Mouse (Mus musculus): ENCODE results near the gene Rho. TPM values are rescaled to one million over a fixed set of nuclear protein-coding genes. Genes with fewer than 3 reads are reported as not detected.

Gene Rho
- polyA plus RNA-seq, 1 experiment: 0.66 TPM

DNA sequence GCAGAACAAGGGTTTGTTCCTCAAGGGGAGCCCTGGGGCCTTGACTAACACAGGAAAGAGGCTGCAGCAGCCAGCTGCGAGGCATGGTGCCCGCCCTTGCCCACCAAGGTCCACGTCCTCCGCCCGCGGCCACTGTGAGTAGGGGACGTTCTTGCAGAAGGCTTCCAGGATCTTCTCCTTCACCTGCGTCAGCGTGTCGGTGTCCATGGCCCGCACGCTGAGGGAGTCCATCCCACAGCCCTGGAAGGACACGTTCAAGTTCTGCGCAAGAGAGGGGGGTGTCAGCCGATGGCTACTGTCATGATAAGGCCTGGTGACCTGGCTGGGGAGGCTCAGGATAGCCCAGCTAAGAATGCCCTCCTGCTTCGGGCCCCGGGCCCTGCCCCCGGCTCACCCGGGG, 28.8 kb downstream of the Rho start:
- Histone ChIP-seq H3K27ac (ENCODE audit: insufficient read depth, low read depth, low read length) (no peak overlapping the region), H3K36me3 (ENCODE audit: control insufficient read depth, insufficient read depth, low read length) (no peaks in the 10 kb centered on the region), H3K4me3 (ENCODE audit: insufficient read depth, low read depth, low read length) (no peak overlapping the region), H3K4me1 (ENCODE audit: control insufficient read depth, insufficient read depth, low read length) (peaks cover 18% of the 10 kb centered on the region), H3K27me3 (replicated peaks; ENCODE audit: control insufficient read depth, insufficient read depth, low read length) (no peaks in the 10 kb centered on the region)
- DNase-seq: no peak
- 92% methylated on average over 19 of the region's 19 CpGs for WGBS
- TF ChIP-seq POLR2A (IDR thresholded peaks at IDR 0.05; ENCODE audit: low read depth, low read length) (no peak), CTCF (conservative IDR thresholded peaks at IDR 0.05; ENCODE audit: insufficient read depth, insufficient read length, low read depth, low read length) (no peak)

GRCm38 (mm10) chr6:115961743-115962142, 30.2 kb downstream of the Rho start:
- TF ChIP-seq CTCF (conservative IDR thresholded peaks at IDR 0.05; ENCODE audit: insufficient read depth, insufficient read length, low read depth, low read length) (no peak), POLR2A (IDR thresholded peaks at IDR 0.05; ENCODE audit: low read depth, low read length) (no peak)
- Histone ChIP-seq H3K27me3 (replicated peaks; ENCODE audit: control insufficient read depth, insufficient read depth, low read length) (no peaks in the 10 kb centered on the region), H3K4me1 (ENCODE audit: control insufficient read depth, insufficient read depth, low read length) (peaks cover 14% of the 10 kb centered on the region), H3K36me3 (ENCODE audit: control insufficient read depth, insufficient read depth, low read length) (no peaks in the 10 kb centered on the region), H3K27ac (ENCODE audit: insufficient read depth, low read depth, low read length) (no peak overlapping the region), H3K4me3 (ENCODE audit: insufficient read depth, low read depth, low read length) (no peak overlapping the region)
- WGBS: 78% methylated on average over 3 of the region's 3 CpGs
- no peak for DNase-seq

GRCm38 (mm10) chr6:115962439-115963085, 31.0 kb downstream of the Rho start:
- H3K4me3 ChIP-seq (ENCODE audit: insufficient read depth, low read depth, low read length): no peak overlapping the region
- no peak overlapping the region for H3K27ac ChIP-seq (ENCODE audit: insufficient read depth, low read depth, low read length)
- TF ChIP-seq CTCF (conservative IDR thresholded peaks at IDR 0.05; ENCODE audit: insufficient read depth, insufficient read length, low read depth, low read length) (peak; percentile 49), POLR2A (IDR thresholded peaks at IDR 0.05; ENCODE audit: low read depth, low read length) (no peak)
- no peak for DNase-seq
- 46% methylated on average over 23 of the region's 23 CpGs for WGBS
- H3K36me3 ChIP-seq (ENCODE audit: control insufficient read depth, insufficient read depth, low read length): no peaks in the 10 kb centered on the region
- no peaks in the 10 kb centered on the region for H3K27me3 ChIP-seq (replicated peaks; ENCODE audit: control insufficient read depth, insufficient read depth, low read length)
- peaks cover 6% of the 10 kb centered on the region; the same call in 1 of the 2 replicates for H3K4me1 ChIP-seq (ENCODE audit: control insufficient read depth, insufficient read depth, low read length)

GRCm38 (mm10) chr6:115963656-115964055, 32.1 kb downstream of the Rho start:
- no peak overlapping the region for H3K27ac ChIP-seq (ENCODE audit: insufficient read depth, low read depth, low read length)
- DNase-seq: no peak
- TF ChIP-seq POLR2A (IDR thresholded peaks at IDR 0.05; ENCODE audit: low read depth, low read length) (no peak), CTCF (conservative IDR thresholded peaks at IDR 0.05; ENCODE audit: insufficient read depth, insufficient read length, low read depth, low read length) (no peak)
- no peak overlapping the region for H3K4me3 ChIP-seq (ENCODE audit: insufficient read depth, low read depth, low read length)
- H3K36me3 ChIP-seq (ENCODE audit: control insufficient read depth, insufficient read depth, low read length): no peaks in the 10 kb centered on the region
- no peaks in the 10 kb centered on the region for H3K27me3 ChIP-seq (replicated peaks; ENCODE audit: control insufficient read depth, insufficient read depth, low read length)
- WGBS: 71% methylated on average over 9 of the region's 9 CpGs
- peaks cover 3% of the 10 kb centered on the region; the same call in 1 of the 2 replicates for H3K4me1 ChIP-seq (ENCODE audit: control insufficient read depth, insufficient read depth, low read length)

- H3K4me3 ChIP-seq (ENCODE audit: insufficient read depth, low read depth, low read length): no peak overlapping the region
- peaks cover under 1% of the 10 kb centered on the region for H3K4me1 ChIP-seq (ENCODE audit: control insufficient read depth, insufficient read depth, low read length)
- TF ChIP-seq CTCF (conservative IDR thresholded peaks at IDR 0.05; ENCODE audit: insufficient read depth, insufficient read length, low read depth, low read length) (no peak), POLR2A (IDR thresholded peaks at IDR 0.05; ENCODE audit: low read depth, low read length) (no peak)
- H3K27ac ChIP-seq (ENCODE audit: insufficient read depth, low read depth, low read length): no peak overlapping the region
- no peaks in the 10 kb centered on the region for H3K27me3 ChIP-seq (replicated peaks; ENCODE audit: control insufficient read depth, insufficient read depth, low read length)
- 92% methylated on average over 19 of the region's 19 CpGs for WGBS
- DNase-seq: no peak
- no peaks in the 10 kb centered on the region for H3K36me3 ChIP-seq (ENCODE audit: control insufficient read depth, insufficient read depth, low read length)
Observed at GRCm38 (mm10) chr6:115966227-115966966, 34.8 kb downstream of the Rho start.

- Histone ChIP-seq H3K4me1 (ENCODE audit: control insufficient read depth, insufficient read depth, low read length) (peaks cover 4% of the 10 kb centered on the region), H3K4me3 (ENCODE audit: insufficient read depth, low read depth, low read length) (no peak overlapping the region), H3K27me3 (replicated peaks; ENCODE audit: control insufficient read depth, insufficient read depth, low read length) (no peaks in the 10 kb centered on the region), H3K27ac (ENCODE audit: insufficient read depth, low read depth, low read length) (no peak overlapping the region), H3K36me3 (ENCODE audit: control insufficient read depth, insufficient read depth, low read length) (no peaks in the 10 kb centered on the region)
- TF ChIP-seq POLR2A (IDR thresholded peaks at IDR 0.05; ENCODE audit: low read depth, low read length) (no peak), CTCF (conservative IDR thresholded peaks at IDR 0.05; ENCODE audit: insufficient read depth, insufficient read length, low read depth, low read length) (no peak)
- DNase-seq: no peak
- 88% methylated on average over 15 of the region's 15 CpGs for WGBS
Observed at GRCm38 (mm10) chr6:115967291-115967880, 35.8 kb downstream of the Rho start.

GRCm38 (mm10) chr6:115968086-115968485, 36.5 kb downstream of the Rho start:
- DNase-seq: no peak
- H3K36me3 ChIP-seq (ENCODE audit: control insufficient read depth, insufficient read depth, low read length): no peaks in the 10 kb centered on the region
- no peak for TF ChIP-seq POLR2A (IDR thresholded peaks at IDR 0.05; ENCODE audit: low read depth, low read length)
- no peak for TF ChIP-seq CTCF (conservative IDR thresholded peaks at IDR 0.05; ENCODE audit: insufficient read depth, insufficient read length, low read depth, low read length)
- 66% methylated on average over 5 of the region's 5 CpGs for WGBS
- H3K27ac ChIP-seq (ENCODE audit: insufficient read depth, low read depth, low read length): no peak overlapping the region
- no peak overlapping the region for H3K4me3 ChIP-seq (ENCODE audit: insufficient read depth, low read depth, low read length)
- H3K27me3 ChIP-seq (replicated peaks; ENCODE audit: control insufficient read depth, insufficient read depth, low read length): no peaks in the 10 kb centered on the region
- H3K4me1 ChIP-seq (ENCODE audit: control insufficient read depth, insufficient read depth, low read length): peaks cover 4% of the 10 kb centered on the region
